Mouse (Mus musculus): ENCODE measurements at regions not wholly inside any gene's neighbourhood (a gene's known extent, or its start where the extent isn't known, plus 50 kb on each side); places are given as distances from the start of the nearest gene placed in this dataset.
"Not testable (repeated sequence)": the region's sequence is repeated elsewhere in the genome, so short reads cannot be mapped to it uniquely, and the experiment has no call there.

GRCm38 (mm10) chr7:93254287-93254686 is 174.6 kb downstream of the Fam181b start:
- H3K27me3 ChIP-seq (ENCODE audit: control insufficient read depth, insufficient read depth, low read length); H3K27ac ChIP-seq (ENCODE audit: low read depth); H3K4me2 ChIP-seq (ENCODE audit: low read depth, low read length): not testable (repeated sequence)

GRCm38 (mm10) chr7:93285748-93286147 is 206.1 kb downstream of the Fam181b start:
- Histone ChIP-seq H3K27me3 (ENCODE audit: control insufficient read depth, insufficient read depth, low read length) (no peaks in the 10 kb centered on the region), H3K9me3 (replicated peaks; ENCODE audit: control insufficient read depth, low read length) (no peaks in the 10 kb centered on the region), H3K36me3 (replicated peaks; ENCODE audit: control insufficient read depth, insufficient read depth, low read length) (no peaks in the 10 kb centered on the region), H3K4me1 (ENCODE audit: control insufficient read depth, insufficient read depth) (no peaks in the 10 kb centered on the region), H3K27ac (ENCODE audit: low read depth) (no peak overlapping the region), H3K9ac (replicated peaks; ENCODE audit: low read depth, low read length) (no peak overlapping the region), H3K4me2 (ENCODE audit: low read depth, low read length) (no peak overlapping the region), H3K4me3 (ENCODE audit: low read depth, low read length) (no peak overlapping the region)
- ATAC-seq (ENCODE audit: insufficient read depth, low read depth) (no peak), DNase-seq (ENCODE audit: low spot score) (no peak)
- no peak for TF ChIP-seq CTCF (IDR thresholded peaks at IDR 0.05; ENCODE audit: low read depth)
- TF ChIP-seq EP300 (IDR thresholded peaks at IDR 0.05; ENCODE audit: low read depth) = no peak
- WGBS = 46% methylated on average over 3 of the region's 3 CpGs

More at GRCm38 (mm10) chr7:93254287-93254686, 174.6 kb downstream of the Fam181b start:
- not testable (repeated sequence) for H3K9ac ChIP-seq (replicated peaks; ENCODE audit: low read depth, low read length); H3K36me3 ChIP-seq (replicated peaks; ENCODE audit: control insufficient read depth, insufficient read depth, low read length); H3K4me3 ChIP-seq (ENCODE audit: low read depth, low read length); ATAC-seq (ENCODE audit: insufficient read depth, low read depth); DNase-seq (ENCODE audit: low spot score); H3K9me3 ChIP-seq (replicated peaks; ENCODE audit: control insufficient read depth, low read length); H3K4me1 ChIP-seq (ENCODE audit: control insufficient read depth, insufficient read depth)

GRCm38 (mm10) chr7:93291457-93291856 is 211.8 kb downstream of the Fam181b start:
- Histone ChIP-seq H3K4me1 (ENCODE audit: control insufficient read depth, insufficient read depth) (no peaks in the 10 kb centered on the region), H3K27ac (ENCODE audit: low read depth) (no peak overlapping the region), H3K9ac (replicated peaks; ENCODE audit: low read depth, low read length) (no peak overlapping the region), H3K4me3 (ENCODE audit: low read depth, low read length) (no peak overlapping the region), H3K36me3 (replicated peaks; ENCODE audit: control insufficient read depth, insufficient read depth, low read length) (no peaks in the 10 kb centered on the region), H3K4me2 (ENCODE audit: low read depth, low read length) (no peak overlapping the region), H3K27me3 (ENCODE audit: control insufficient read depth, insufficient read depth, low read length) (no peaks in the 10 kb centered on the region), H3K9me3 (replicated peaks; ENCODE audit: control insufficient read depth, low read length) (no peaks in the 10 kb centered on the region)
- ATAC-seq (ENCODE audit: insufficient read depth, low read depth) (no peak), DNase-seq (ENCODE audit: low spot score) (no peak)
- WGBS = 57% methylated on average over 3 of the region's 3 CpGs
- TF ChIP-seq EP300 (IDR thresholded peaks at IDR 0.05; ENCODE audit: low read depth) (no peak), CTCF (IDR thresholded peaks at IDR 0.05; ENCODE audit: low read depth) (no peak)

- H3K9ac ChIP-seq (replicated peaks; ENCODE audit: low read depth, low read length) = no peak overlapping the region
- ATAC-seq (ENCODE audit: insufficient read depth, low read depth) (no peak), DNase-seq (ENCODE audit: low spot score) (no peak)
- H3K36me3 ChIP-seq (replicated peaks; ENCODE audit: control insufficient read depth, insufficient read depth, low read length) = no peaks in the 10 kb centered on the region
- no peak for TF ChIP-seq CTCF (IDR thresholded peaks at IDR 0.05; ENCODE audit: low read depth)
- no peak for TF ChIP-seq EP300 (IDR thresholded peaks at IDR 0.05; ENCODE audit: low read depth)
- H3K9me3 ChIP-seq (replicated peaks; ENCODE audit: control insufficient read depth, low read length) = no peaks in the 10 kb centered on the region
- H3K27ac ChIP-seq (ENCODE audit: low read depth) = no peak overlapping the region
- no peak overlapping the region for H3K4me3 ChIP-seq (ENCODE audit: low read depth, low read length)
- H3K4me2 ChIP-seq (ENCODE audit: low read depth, low read length) = no peak overlapping the region
- no peaks in the 10 kb centered on the region for H3K27me3 ChIP-seq (ENCODE audit: control insufficient read depth, insufficient read depth, low read length)
- no peaks in the 10 kb centered on the region for H3K4me1 ChIP-seq (ENCODE audit: control insufficient read depth, insufficient read depth)
- whole genome bisulfite sequencing = 67% methylated on average over 3 of the region's 3 CpGs
Observed at GRCm38 (mm10) chr7:93291945-93292696, 212.5 kb downstream of the Fam181b start.

- H3K9ac ChIP-seq (replicated peaks; ENCODE audit: low read depth, low read length) = no peak overlapping the region
- H3K36me3 ChIP-seq (replicated peaks; ENCODE audit: control insufficient read depth, insufficient read depth, low read length) = no peaks in the 10 kb centered on the region
- H3K27me3 ChIP-seq (ENCODE audit: control insufficient read depth, insufficient read depth, low read length) = no peaks in the 10 kb centered on the region
- WGBS = 23% methylated on average over 1 of the region's 1 CpGs
- TF ChIP-seq EP300 (IDR thresholded peaks at IDR 0.05; ENCODE audit: low read depth) = no peak
- no peak for TF ChIP-seq CTCF (IDR thresholded peaks at IDR 0.05; ENCODE audit: low read depth)
- no peaks in the 10 kb centered on the region for H3K9me3 ChIP-seq (replicated peaks; ENCODE audit: control insufficient read depth, low read length)
- no peak for ATAC-seq (ENCODE audit: insufficient read depth, low read depth)
- no peak overlapping the region for H3K4me3 ChIP-seq (ENCODE audit: low read depth, low read length)
- no peak overlapping the region for H3K27ac ChIP-seq (ENCODE audit: low read depth)
- no peaks in the 10 kb centered on the region for H3K4me1 ChIP-seq (ENCODE audit: control insufficient read depth, insufficient read depth)
- no peak overlapping the region for H3K4me2 ChIP-seq (ENCODE audit: low read depth, low read length)
- DNase-seq (ENCODE audit: low spot score) = no peak
Observed at GRCm38 (mm10) chr7:93312731-93313130, 233.1 kb downstream of the Fam181b start.

- Histone ChIP-seq H3K36me3 (replicated peaks; ENCODE audit: control insufficient read depth, insufficient read depth, low read length) (no peaks in the 10 kb centered on the region), H3K9ac (replicated peaks; ENCODE audit: low read depth, low read length) (no peak overlapping the region), H3K4me3 (ENCODE audit: low read depth, low read length) (no peak overlapping the region), H3K4me2 (ENCODE audit: low read depth, low read length) (no peak overlapping the region), H3K4me1 (ENCODE audit: control insufficient read depth, insufficient read depth) (no peaks in the 10 kb centered on the region), H3K9me3 (replicated peaks; ENCODE audit: control insufficient read depth, low read length) (no peaks in the 10 kb centered on the region), H3K27ac (ENCODE audit: low read depth) (no peak overlapping the region), H3K27me3 (ENCODE audit: control insufficient read depth, insufficient read depth, low read length) (no peaks in the 10 kb centered on the region)
- TF ChIP-seq CTCF (IDR thresholded peaks at IDR 0.05; ENCODE audit: low read depth) (no peak), EP300 (IDR thresholded peaks at IDR 0.05; ENCODE audit: low read depth) (no peak)
- ATAC-seq (ENCODE audit: insufficient read depth, low read depth) (no peak), DNase-seq (ENCODE audit: low spot score) (no peak)
- 67% methylated on average over 1 of the region's 1 CpGs for WGBS
Observed at GRCm38 (mm10) chr7:93331351-93331750, 251.7 kb downstream of the Fam181b start.
